Mouse (Mus musculus) regulatory T cell (primary cell): ENCODE results near the gene Prdx2.

Experiments used
- in situ Hi-C: fragments of 300-600 bp; cut with MboI, MseI; formaldehyde crosslinking; loops from one replicate; pipeline ENCODE4 v1.15.1; 2025; ENCODE audit warnings: high pct_unique_total_duplicates

The Prdx2 gene

DNA sequence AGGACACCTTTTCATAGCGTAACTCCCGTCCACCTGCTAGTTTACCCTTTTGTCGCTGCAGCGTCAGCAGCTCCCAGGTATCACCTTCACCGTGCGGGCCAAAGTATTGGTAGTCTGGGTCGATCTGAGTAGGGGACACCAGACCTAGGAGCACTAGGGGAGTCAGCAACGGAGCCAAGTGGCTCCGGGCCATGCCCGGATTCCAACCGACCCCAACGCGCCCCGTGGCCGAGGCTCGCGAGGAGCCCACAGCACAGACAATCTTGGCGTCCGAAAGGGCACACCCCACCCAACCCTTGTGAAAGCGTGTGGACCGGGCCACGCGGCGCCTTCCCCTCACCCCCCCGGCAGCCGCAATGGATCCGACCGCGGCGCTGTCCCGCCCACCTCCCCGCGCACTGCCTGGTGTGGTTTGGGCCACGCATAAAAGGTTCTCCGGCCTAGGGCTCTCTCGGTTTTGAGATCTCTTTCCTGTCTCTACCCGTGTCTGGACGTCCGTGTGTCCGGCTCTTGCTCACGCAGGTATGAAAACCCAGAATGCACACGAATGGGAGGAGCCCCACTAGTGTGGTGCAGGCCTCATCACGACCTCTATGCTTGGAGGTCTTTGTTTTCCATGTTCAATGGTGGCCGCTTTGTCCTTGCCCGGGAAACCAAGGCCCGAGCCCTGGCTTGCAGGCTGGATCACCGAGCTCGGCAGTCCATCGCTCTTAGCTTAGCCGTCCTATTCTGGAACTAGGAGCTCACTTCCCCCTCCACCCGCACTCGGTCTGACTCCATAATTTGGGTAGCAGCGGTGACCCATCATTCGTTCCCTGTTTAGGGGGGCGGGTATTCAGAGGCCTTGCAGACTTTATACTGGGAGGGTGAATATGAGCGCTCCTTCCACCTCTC, at the start of gene Prdx2, which contains the start of the genes Gm49661 and Rnaseh2a:
Gene Prdx2 (plus strand): TSS at position 347 of the 894 bp plus-strand sequence.
Gene Gm49661 (minus strand): TSS at position 193 of the 894 bp plus-strand sequence.
Gene Rnaseh2a (minus strand): TSS at position 527 of the 894 bp plus-strand sequence.
- in situ Hi-C loops: loop anchor here (5.0 kb wide), 1 partner anchor 108 kb away; no protein-coding TSS in a partner anchor

DNA sequence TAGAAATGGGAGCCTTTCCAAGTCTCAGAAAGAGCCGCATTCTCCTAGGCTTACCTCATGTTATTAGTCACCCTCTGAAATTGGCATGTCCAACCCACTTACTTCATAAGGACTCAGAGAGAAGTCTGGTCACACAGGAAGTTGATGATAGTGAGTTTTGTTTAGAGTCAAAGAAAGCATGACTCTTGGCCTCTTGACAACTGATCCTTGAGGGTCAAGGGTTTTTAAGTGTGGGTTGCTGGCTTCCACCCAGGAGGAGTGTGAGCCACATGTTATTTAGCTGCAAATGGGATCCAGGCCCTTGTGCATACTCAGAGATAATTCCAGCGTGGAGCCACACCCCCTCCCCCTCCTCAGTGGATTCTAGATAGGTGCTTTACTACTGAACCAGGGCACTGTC, 47.8 kb upstream of the Prdx2 start:
- in situ Hi-C loops: no loop called here

DNA sequence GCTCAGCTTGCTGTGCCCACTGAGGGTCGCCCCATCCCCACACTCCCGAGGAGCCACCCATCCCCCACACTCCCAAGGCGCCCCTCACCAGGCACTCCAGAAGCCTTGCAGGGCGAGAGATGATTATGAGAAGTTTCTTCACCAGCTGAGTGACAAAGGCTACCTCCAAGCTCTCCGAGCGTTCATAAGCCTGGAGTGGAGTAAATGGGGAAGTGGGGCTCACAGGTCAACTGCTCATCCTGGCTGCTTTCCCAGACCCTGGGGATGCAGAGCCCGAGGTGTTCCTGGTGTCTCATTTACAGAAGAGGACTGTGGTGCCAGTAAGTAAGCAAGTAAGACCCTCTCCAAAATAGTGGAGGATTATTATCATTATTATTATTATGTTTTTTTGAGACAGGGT, 43.8 kb upstream of the Prdx2 start:
- in situ Hi-C loops: no loop called here

- in situ Hi-C loops: no loop called here
Measured at GRCm38 (mm10) chr8:84927513-84927912, 41.9 kb upstream of the Prdx2 start.

DNA sequence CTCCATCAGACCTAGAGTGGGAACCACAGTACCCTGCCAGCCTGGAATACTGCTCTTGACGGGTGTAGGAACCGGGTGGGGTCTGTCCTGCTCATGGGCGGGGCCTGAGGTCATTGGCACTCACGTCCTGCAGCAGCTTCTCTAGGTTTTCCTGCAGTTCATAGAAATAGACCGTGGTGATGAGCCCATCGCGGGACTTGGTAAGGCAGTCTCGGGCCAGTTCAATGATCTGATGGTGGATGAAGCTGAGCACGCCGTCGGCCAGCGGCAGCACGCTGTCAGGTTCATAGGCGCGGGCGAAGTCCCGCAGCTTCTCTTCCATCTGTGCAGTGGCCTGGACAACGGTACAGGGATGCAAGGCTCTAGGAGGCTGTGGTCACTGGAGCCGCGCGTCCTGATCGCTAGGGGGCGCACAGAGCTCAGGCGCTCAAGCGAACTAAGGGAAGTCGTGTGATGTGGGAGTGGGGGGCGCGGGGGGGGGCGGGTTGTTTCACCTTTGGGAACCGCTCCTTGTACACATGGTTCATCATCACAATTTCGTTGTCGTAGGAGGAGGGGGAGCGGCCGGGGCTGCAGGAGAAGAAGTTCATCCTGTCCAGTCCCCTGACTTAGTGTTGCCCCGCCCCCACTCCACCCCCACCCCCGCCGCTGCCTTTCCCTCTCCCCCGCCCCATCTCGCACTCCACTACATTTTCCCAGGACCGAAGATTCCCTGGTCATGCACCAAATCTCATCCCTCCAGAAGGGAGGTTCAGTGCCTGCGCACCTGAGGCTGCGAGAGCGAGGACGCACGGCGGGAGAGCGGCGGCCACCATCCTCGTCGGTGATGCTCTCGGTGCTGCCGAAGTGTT, 40.7 kb upstream of the Prdx2 start:
- in situ Hi-C loops: no loop called here

- in situ Hi-C loops: no loop called here
Measured at GRCm38 (mm10) chr8:84930582-84930981, 38.8 kb upstream of the Prdx2 start.

DNA sequence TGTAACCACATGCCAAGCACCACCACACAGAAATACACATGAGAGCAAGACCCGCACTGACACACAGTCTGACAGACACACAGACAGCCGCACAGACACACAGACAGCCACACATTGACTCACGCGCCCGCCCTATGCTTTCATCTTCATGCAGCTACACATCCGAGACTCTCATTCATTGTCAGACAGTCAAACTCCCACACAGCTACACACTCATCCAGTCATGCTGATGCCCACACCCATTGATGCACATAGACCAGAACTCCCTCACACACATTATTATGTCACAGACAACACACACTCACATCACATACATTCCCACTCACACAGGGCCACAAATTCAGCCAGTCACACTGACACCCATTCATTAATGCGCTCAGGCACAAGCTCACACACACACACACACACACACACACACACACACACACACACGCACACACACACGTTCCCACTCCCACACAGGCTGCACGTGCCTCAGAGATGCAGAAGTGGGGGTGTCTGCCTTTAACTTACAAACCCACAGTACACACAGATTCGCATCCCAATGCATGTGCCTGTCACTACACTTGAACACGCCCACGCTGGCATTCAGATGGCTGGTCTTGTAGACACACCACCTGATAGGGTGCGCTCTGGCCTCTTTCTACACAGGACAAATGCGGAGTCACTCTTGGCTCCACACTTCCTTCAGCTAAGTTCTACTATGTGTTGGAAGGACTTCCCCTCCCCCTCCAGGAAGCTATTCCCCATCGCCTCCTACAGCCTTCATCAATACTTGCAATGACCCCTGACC, 35.4 kb upstream of the Prdx2 start:
- in situ Hi-C loops: no loop called here

DNA sequence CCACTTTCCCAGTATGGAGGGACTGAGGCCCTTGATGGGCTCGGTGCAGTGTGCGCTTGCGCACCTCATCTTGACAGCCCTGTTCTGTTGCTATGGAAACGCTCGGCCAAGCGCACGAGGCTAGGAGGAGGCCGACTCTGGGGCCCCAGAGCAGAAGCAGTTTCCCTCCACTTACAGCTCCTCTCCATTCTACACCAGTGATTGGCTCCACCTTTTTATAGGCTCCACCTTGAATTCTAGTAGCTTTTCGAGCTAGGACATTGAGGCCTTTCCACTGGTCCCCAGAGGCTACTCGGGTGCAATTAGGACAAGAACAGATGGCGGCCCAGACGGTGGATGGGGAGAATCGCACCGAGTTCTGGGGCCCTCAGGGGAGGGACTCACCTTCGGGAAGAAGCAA, 34.5 kb upstream of the Prdx2 start:
- in situ Hi-C loops: no loop called here

GRCm38 (mm10) chr8:84935489-84935888, 33.9 kb upstream of the Prdx2 start:
- in situ Hi-C loops: no loop called here

- in situ Hi-C loops: no loop called here
Measured at GRCm38 (mm10) chr8:84936041-84936961, 33.1 kb upstream of the Prdx2 start.

DNA sequence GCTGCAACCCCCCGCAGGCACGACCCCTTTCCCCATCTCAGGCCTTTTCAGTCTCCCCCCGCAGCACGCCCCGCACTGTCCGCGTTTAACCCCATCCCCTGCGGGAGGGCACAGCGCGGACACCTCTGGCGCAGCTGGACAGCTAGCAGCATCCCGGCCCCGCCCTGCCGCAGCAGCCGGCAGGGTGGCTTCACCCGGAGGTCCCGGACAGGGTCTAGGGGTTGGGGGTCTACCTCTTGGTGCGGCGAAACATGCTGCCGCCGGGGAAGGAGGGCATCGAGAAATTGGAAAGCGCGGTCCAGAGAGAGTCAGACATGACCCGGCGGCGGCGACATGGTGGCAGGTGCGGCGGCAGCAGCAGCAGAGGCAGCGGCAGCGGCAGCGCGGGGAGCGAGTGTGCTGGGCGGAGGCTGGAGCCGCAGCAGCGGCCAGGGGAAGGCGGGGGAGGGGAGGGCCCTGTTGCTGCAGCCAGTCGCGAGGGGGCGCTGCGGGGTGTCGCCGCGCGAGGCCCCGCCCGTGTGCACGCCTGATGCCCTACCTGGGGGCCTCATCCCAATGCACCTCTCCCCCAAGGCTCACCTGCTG, 32.3 kb upstream of the Prdx2 start, which contains the start of gene Mast1:
Gene Mast1 (minus strand): TSS at position 398 of the 585 bp plus-strand sequence.
- in situ Hi-C loops: no loop called here

DNA sequence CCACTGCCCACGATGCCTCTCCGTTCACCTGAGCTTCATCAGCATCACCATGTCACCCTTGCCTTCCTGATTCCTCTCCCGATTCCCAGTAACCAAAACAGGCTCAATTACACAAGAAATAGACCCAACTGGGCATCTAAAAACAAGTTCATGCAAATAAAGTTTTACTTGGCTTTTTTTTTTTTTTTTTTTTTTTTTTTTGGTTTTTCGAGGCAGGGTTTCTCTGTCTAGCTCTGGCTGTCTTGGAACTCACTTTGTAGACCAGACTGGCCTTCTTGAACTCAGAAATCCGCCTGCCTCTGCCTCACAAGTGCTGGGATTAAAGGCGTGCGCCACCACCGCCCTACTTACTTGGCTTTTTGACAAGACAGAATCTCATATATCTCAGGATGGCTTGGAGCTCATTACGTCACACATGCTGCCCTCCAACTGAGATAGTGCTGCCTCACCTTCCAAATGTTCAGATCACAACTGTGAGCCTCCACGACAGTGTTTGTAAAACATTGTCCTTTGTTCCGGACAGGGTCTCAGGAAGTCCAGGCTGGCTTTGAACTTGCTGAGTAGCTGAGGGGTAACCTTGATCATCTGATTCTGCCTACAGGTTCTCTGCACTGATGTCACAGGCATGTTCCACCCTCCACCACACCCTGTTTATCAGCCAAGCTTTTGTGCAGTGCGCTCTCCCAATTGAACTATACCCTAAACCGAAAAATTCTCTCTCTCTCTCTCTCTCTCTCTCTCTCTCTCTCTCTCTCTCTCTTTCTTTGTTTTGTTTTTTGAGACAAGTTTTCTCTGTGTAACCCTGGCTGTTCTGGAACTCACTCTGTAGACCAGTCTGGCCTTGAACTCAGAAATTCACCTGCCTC, 31.5 kb upstream of the Prdx2 start:
- in situ Hi-C loops: no loop called here

- in situ Hi-C loops: no loop called here
Measured at GRCm38 (mm10) chr8:84943699-84944098, 25.7 kb upstream of the Prdx2 start.

- in situ Hi-C loops: no loop called here
Measured at GRCm38 (mm10) chr8:84944478-84945160, 24.8 kb upstream of the Prdx2 start.

- in situ Hi-C loops: no loop called here
Measured at GRCm38 (mm10) chr8:84945235-84945632, 24.2 kb upstream of the Prdx2 start.

GRCm38 (mm10) chr8:84945633-84946527, 23.5 kb upstream of the Prdx2 start:
- in situ Hi-C loops: no loop called here

DNA sequence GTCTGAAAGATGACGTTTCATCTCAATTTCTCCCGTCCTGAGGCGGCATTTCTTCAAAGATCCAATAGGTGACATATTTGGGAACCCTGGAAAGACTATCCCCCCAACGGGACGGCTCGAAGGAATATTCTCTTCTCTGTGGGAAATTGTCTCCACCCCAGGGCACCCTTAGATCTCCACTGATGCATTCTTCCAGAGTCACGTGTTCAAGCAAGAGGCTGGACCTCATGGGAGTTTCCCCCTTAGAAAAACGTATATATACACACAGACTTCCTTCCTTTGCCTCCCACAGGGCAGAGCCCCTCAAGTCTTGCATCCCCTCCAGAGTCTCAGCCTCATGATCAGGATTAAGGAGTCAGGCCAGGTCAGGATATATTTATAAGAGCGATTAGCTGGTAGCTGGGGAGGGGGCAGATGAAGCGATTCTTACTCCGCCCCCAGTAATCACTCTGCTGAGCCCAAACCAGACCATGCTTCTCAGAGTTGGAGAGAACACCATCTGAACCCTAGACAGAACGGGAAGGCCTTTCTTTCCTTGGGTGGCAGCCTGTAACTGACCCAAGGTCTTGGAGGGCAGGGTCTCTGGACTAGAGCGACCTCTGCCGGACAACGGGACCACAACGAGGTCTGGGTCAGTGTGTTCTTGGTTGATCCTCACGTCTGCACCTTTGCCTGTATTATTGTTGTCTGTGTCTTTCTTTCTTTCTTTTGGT, 22.7 kb upstream of the Prdx2 start, which contains the start of gene Rtbdn:
Gene Rtbdn (plus strand): TSS at position 464 of the 713 bp plus-strand sequence.
- in situ Hi-C loops: no loop called here
